Mouse (Mus musculus): ENCODE measurements around the gene Fkbp2. TPM values are rescaled to one million over a fixed set of nuclear protein-coding genes. Genes with fewer than 3 reads are reported as not detected.
A peak's percentile ranks its signal among the peaks of the same experiment; 100 is the strongest.

The Fkbp2 gene
- total and polyA plus RNA-seq, 2 experiments from 2014 or later, result 8.3 to 169 TPM

DNA sequence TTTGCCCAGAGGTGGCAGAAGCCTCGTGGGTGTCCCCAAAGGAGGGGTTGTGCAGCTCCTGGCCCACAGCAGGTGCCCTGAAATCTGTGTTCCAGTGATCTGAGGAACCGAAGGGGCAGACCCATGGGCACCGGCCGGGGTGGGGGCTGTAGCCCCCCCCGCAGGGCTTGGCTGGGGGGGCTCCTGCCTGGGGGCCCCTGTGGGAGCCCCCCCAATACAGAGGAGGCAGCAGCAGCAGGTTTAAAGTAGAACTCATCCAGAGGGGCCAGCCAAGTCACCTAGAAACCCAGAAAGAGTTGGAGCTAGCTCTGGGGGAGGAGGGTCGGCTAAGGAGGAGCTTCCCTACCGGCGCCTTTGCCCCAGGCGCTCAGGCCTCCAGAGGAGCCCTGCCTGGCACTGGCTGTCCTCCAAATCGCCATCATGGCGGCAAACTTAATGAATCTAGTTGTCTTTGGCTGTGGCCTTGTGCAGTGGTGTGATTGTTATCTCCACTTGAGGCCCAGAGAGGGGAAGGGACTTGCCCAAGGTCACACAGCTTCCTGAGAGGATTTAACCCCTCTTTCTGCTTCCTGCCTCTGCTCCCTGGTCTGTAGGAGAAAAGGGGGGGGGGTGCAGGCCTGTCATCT, 9.7 kb downstream of the Fkbp2 start:
- H3K27me3 ChIP-seq (ENCODE audit: insufficient read depth, low read length), result 0 out of 2 replicates have a peak, but pooled peaks cover 3% of the 10 kb centered on the region
- no peak overlapping the region; the same call in 1 of the 2 replicates for H3K4me3 ChIP-seq (ENCODE audit: low read length)
- DNase-seq (ENCODE audit: low spot score) (no peak), ATAC-seq (no peak)
- peak overlapping the region; percentile 52; the same call in 1 of the 2 replicates for H3K4me2 ChIP-seq (ENCODE audit: low read depth, low read length)
- 16% methylated on average over 11 of the region's 11 CpGs for WGBS
- H3K27ac ChIP-seq, result no peak overlapping the region
- H3K9ac ChIP-seq (replicated peaks; ENCODE audit: low read length), result no peak overlapping the region
- TF ChIP-seq CTCF (IDR thresholded peaks at IDR 0.05; ENCODE audit: low read depth), result no peak
- no peaks in the 10 kb centered on the region for H3K4me1 ChIP-seq (ENCODE audit: insufficient read depth, low read length)
- no peaks in the 10 kb centered on the region for H3K9me3 ChIP-seq (ENCODE audit: low read length)
- H3K36me3 ChIP-seq (ENCODE audit: insufficient read depth, low read length), result no peaks in the 10 kb centered on the region

DNA sequence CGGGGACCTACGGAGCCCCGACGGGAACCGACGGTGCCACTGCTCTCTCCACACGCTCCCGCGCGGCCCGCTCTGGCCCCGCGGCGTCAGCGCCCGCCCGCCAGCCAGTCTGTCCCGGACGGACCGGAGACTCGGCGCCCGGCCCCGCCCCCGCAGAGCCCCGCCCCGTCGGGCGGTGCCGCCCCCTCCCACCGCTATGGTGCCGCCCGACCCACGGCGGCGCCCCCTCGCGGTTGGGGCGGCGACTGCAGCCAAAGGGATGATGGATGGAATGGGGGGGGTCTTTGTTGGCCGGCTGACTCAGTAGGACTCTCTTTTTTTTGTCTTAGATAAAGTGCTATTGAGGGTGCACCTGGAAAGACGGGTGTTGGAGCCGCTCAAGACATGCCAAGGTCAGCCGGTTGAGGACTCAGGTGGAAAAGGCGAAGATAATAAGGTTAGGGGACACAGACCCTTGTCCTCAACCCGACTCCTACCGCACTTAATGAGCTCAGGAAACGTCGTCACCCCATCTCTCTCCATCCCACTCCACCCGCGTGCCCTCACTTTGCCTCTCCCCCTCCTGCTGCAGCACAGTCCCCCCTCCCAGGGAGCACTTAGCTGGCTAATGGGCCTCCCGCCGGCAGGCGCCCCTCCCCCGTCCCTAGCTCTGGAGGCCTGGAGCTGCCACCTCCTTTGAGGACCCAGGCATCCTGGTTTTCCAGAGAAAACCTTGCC, 10.5 kb downstream of the Fkbp2 start:
- 1% methylated on average over 47 of the region's 55 CpGs for WGBS
- TF ChIP-seq CTCF (IDR thresholded peaks at IDR 0.05; ENCODE audit: low read depth), result peak; percentile 51
- peak overlapping the region; percentile 41 for H3K4me3 ChIP-seq (ENCODE audit: low read length)
- 0 out of 2 replicates have a peak, but pooled peaks cover 3% of the 10 kb centered on the region for H3K27me3 ChIP-seq (ENCODE audit: insufficient read depth, low read length)
- no peaks in the 10 kb centered on the region for H3K4me1 ChIP-seq (ENCODE audit: insufficient read depth, low read length)
- H3K4me2 ChIP-seq (ENCODE audit: low read depth, low read length), result peak overlapping the region; percentile 52
- no peak overlapping the region for H3K27ac ChIP-seq
- H3K9ac ChIP-seq (replicated peaks; ENCODE audit: low read length), result peak overlapping the region; percentile 35
- no peaks in the 10 kb centered on the region for H3K36me3 ChIP-seq (ENCODE audit: insufficient read depth, low read length)
- ATAC-seq (peak; percentile 30), DNase-seq (ENCODE audit: low spot score) (peak; percentile 50)
- H3K9me3 ChIP-seq (ENCODE audit: low read length), result no peaks in the 10 kb centered on the region

DNA sequence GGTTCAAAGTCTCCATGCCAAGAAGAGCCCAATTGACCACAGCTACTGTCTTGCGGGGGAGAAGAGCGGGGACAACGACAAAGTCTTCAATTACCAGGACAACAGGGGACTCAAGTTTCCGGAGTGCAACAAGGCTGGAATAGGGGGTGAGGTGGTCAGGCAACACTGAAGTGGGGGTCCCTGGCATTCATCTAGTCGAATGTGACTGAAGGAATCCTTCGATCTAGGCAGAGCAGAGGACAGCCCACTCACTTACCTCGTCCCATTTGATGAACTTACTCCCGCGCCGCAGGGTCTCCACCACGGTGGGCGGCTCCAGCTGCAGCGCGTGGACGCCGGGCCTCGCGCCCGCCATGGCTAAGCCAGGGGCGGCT, 11.0 kb downstream of the Fkbp2 start:
- ATAC-seq, result peak; percentile 6; the same call in 1 of the 2 replicates
- no peak for TF ChIP-seq CTCF (IDR thresholded peaks at IDR 0.05; ENCODE audit: low read depth)
- WGBS, result under 1% methylated on average over 17 of the region's 20 CpGs

DNA sequence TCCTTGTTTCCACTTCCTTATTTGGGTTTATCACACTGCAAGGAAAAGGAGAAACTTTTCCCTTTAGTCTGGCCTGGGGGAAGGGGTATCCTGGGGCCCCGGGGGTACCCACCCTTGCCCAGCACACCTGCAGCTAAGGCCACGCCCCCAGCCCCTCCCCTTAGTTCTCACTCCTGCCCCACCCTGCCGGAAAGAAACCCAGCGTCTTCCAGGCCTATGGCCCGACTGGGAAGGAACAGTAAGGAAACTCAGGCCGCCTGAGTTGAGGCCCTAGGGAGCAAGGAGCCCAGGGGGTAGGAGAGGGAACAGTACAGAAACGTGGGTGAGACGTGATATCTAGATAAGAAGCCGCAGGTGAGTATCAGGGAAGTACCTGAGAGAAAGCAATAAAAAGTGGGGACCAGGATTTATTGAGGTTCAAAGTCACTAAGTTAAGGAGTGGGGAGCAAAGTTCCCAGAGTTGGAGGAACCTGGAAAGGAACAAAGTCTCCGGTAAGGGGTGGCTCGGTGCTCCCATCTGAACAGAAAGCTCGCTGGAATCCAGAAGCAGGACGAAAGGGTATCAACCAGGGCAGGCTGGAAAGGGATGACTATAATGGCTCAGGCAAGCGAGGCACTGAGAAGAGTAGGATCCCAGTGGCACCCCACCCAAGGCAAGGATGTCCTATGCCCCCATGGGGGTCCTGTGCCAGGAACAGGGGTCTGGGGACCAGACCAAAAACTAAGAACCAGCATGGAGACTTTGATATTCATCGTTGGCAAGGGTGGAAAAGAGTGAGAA, 11.6 kb downstream of the Fkbp2 start:
- peak overlapping the region; percentile 41 for H3K4me3 ChIP-seq (ENCODE audit: low read length)

More for the DNA sequence above, 11.0 kb downstream of the Fkbp2 start:
- Histone ChIP-seq H3K9ac (replicated peaks; ENCODE audit: low read length) (peak overlapping the region; percentile 35), H3K4me2 (ENCODE audit: low read depth, low read length) (peak overlapping the region; percentile 52), H3K4me3 (ENCODE audit: low read length) (peak overlapping the region; percentile 41), H3K9me3 (ENCODE audit: low read length) (no peaks in the 10 kb centered on the region), H3K4me1 (ENCODE audit: insufficient read depth, low read length) (no peaks in the 10 kb centered on the region), H3K27ac (no peak overlapping the region), H3K36me3 (ENCODE audit: insufficient read depth, low read length) (no peaks in the 10 kb centered on the region), H3K27me3 (ENCODE audit: insufficient read depth, low read length) (0 out of 2 replicates have a peak, but pooled peaks cover 3% of the 10 kb centered on the region)
- DNase-seq (ENCODE audit: low spot score), result no peak

DNA sequence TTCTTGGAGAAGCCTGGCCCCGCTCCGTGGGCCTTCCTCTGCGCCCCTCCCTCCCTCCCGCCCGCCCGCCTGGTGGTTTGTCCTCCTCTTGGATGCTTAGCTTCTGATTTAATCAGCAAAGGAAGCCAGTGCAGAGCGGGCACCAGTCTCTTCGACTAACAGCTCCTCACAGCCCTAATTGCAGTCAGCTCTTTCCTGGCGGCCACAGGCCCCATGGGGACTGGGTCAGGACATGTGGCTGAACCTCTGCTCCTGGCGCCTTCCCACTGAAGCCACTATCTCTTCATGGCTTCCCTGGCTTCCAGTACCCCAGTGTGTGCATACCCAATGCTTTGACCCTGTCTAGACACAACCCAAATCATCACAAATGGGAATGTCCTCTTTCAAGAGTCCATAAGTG, 23.8 kb downstream of the Fkbp2 start:
- no peak for TF ChIP-seq CTCF (IDR thresholded peaks at IDR 0.05; ENCODE audit: low read depth)
- Histone ChIP-seq H3K9me3 (ENCODE audit: low read length) (no peaks in the 10 kb centered on the region), H3K4me3 (ENCODE audit: low read length) (no peak overlapping the region), H3K27ac (no peak overlapping the region), H3K9ac (replicated peaks; ENCODE audit: low read length) (no peak overlapping the region), H3K4me1 (ENCODE audit: insufficient read depth, low read length) (peaks cover 14% of the 10 kb centered on the region), H3K4me2 (ENCODE audit: low read depth, low read length) (no peak overlapping the region), H3K36me3 (ENCODE audit: insufficient read depth, low read length) (0 out of 2 replicates have a peak, but pooled peaks cover 4% of the 10 kb centered on the region), H3K27me3 (ENCODE audit: insufficient read depth, low read length) (no peaks in the 10 kb centered on the region)
- WGBS, result 86% methylated on average over 10 of the region's 10 CpGs
- ATAC-seq (no peak), DNase-seq (ENCODE audit: low spot score) (no peak)

More for the DNA sequence above, 11.6 kb downstream of the Fkbp2 start:
- no peaks in the 10 kb centered on the region for H3K4me1 ChIP-seq (ENCODE audit: insufficient read depth, low read length)
- no peaks in the 10 kb centered on the region for H3K36me3 ChIP-seq (ENCODE audit: insufficient read depth, low read length)
- no peak overlapping the region for H3K27ac ChIP-seq
- peak overlapping the region; percentile 52 for H3K4me2 ChIP-seq (ENCODE audit: low read depth, low read length)
- peak overlapping the region; percentile 35; the same call in 1 of the 2 replicates for H3K9ac ChIP-seq (replicated peaks; ENCODE audit: low read length)
- 0 out of 2 replicates have a peak, but pooled peaks cover 3% of the 10 kb centered on the region for H3K27me3 ChIP-seq (ENCODE audit: insufficient read depth, low read length)
- ATAC-seq (no peak), DNase-seq (ENCODE audit: low spot score) (no peak)
- WGBS, result 17% methylated on average over 15 of the region's 15 CpGs
- no peak for TF ChIP-seq CTCF (IDR thresholded peaks at IDR 0.05; ENCODE audit: low read depth)
- no peaks in the 10 kb centered on the region for H3K9me3 ChIP-seq (ENCODE audit: low read length)

DNA sequence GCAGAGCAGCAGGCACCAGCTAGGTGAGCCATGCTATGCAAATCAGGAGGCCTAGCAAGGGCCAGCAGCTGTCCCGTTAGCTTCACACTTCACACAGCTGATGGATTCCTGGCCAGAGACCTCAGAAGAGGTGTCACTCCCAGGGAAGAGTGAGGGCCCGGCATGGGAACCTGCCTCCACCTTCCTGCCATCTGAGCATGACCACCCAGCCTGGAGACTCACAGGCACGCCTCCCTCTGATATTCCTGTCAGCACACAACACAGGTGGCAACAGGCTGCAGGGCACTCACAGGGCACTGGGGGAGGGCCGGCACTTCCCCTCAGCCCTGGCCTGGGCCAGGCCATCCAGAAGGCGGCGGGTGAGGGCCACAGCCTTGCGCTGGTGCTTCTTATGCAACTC, 24.9 kb downstream of the Fkbp2 start:
- DNase-seq (ENCODE audit: low spot score) (no peak), ATAC-seq (no peak)
- no peak for TF ChIP-seq CTCF (IDR thresholded peaks at IDR 0.05; ENCODE audit: low read depth)
- no peaks in the 10 kb centered on the region for H3K9me3 ChIP-seq (ENCODE audit: low read length)
- 0 out of 2 replicates have a peak, but pooled peaks cover 4% of the 10 kb centered on the region for H3K36me3 ChIP-seq (ENCODE audit: insufficient read depth, low read length)
- H3K4me2 ChIP-seq (ENCODE audit: low read depth, low read length), result no peak overlapping the region
- WGBS, result 81% methylated on average over 7 of the region's 7 CpGs
- H3K27me3 ChIP-seq (ENCODE audit: insufficient read depth, low read length), result no peaks in the 10 kb centered on the region
- no peak overlapping the region for H3K9ac ChIP-seq (replicated peaks; ENCODE audit: low read length)
- H3K4me3 ChIP-seq (ENCODE audit: low read length), result no peak overlapping the region
- H3K27ac ChIP-seq, result no peak overlapping the region
- peaks cover 14% of the 10 kb centered on the region for H3K4me1 ChIP-seq (ENCODE audit: insufficient read depth, low read length)
